In the genomic region with DNA sequence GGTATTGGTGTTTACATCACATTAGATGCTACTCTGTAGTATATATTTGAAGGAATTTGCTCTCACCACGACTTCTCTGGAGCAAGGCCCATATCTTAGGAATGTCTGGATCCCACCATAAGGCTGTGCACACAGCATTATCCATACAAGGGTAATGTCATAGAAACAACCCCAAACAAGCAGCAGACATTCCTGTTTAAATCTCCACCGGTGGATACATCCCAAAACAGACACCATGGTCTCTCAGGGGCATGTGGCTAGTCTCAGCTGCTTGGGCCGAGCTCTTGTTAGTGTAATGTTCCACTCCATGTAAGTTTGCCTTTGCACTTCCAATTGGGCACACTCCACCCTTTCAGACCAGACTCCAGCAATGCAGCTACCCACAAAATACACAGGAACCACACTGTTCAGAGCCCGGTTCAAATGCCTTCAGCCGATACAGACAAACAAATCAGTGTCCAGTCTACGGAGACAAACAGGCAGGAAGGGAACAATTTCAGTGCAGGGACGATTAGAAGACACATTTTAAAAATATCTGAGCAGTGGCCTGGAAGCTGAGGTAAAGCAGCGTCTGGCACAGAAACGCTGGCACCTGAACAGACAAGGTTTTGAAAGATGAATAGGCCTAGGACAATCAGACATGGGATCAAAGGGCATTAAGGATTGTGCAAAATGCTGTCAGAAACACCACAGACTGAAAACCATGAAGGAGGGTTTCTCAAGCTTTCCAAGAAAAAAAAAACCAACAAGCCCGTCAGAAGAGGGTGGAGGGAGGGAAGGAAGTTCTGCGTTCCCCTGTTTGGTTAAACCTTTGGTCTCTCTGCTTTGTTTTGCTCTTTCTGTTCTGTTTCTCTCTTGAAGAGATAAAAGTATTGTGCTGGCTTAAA, we compare ENCODE assay signal across 8 mouse cellular contexts. TPM values are rescaled to one million over a fixed set of nuclear protein-coding genes. Genes with fewer than 3 reads are reported as not detected.
DNase-seq lines count a peak whose midpoint lies in the region; ATAC-seq and TF ChIP-seq lines count a peak whose summit lies in the region.

No protein-coding gene starts in this region.

- peak overlapping the region; percentile 99 for H3K9ac ChIP-seq in hindbrain, embryonic 14.5 days

- intact Hi-C loops in left cerebral cortex, postnatal 36 days (cut with DNase I), result loop anchor here (5.0 kb wide), 1 partner anchor 105 kb away; no protein-coding TSS in a partner anchor
- intact Hi-C loops in left cerebral cortex, postnatal 4 days (cut with DNase I), result loop anchor here (10.0 kb wide), 1 partner anchor 102 kb away; no protein-coding TSS in a partner anchor

- H3K4me2 ChIP-seq in hindbrain, embryonic 14.5 days (replicated peaks), result peak overlapping the region; percentile 90

- no peaks in the 10 kb centered on the region for H3K9me3 ChIP-seq in hindbrain, embryonic 14.5 days (ENCODE audit: control insufficient read depth, low read length)

- peak; percentile 22 to 36 for DNase-seq in left cerebral cortex, postnatal 36 days (ENCODE audit: low spot score in 2 of 2)
- DNase-seq in left cerebral cortex, adult 11 months (ENCODE audit: low spot score), result no peak
- DNase-seq in hindbrain, embryonic 14.5 days (ENCODE audit: low spot score), result no peak
- DNase-seq in lung, adult 2 months, result peak; percentile 27
- DNase-seq in left cerebral cortex, postnatal 4 days, result no peak
- DNase-seq in testis, postnatal 10 days (ENCODE audit: low spot score), result no peak

- peak overlapping the region; percentile 59 for H3K27ac ChIP-seq in embryonic fibroblast, embryonic 13.5 days (ENCODE audit: insufficient read depth, low read length)
- 0 out of 2 replicates have a peak overlapping the region, but pooled peaks have one; percentile 22 for H3K27ac ChIP-seq in hindbrain, embryonic 14.5 days
- H3K27ac ChIP-seq in olfactory bulb, adult 2 months (ENCODE audit: insufficient read depth, low read depth, low read length), result peak overlapping the region; percentile 8; the same call in 1 of the 2 replicates

- H3K4me1 ChIP-seq in embryonic fibroblast, embryonic 13.5 days (ENCODE audit: control insufficient read depth, insufficient read depth, low read length), result peaks cover 7% of the 10 kb centered on the region; the same call in 1 of the 2 replicates
- H3K4me1 ChIP-seq in hindbrain, embryonic 14.5 days (replicated peaks; ENCODE audit: control insufficient read depth, insufficient read depth, low read length), result peaks cover 34% of the 10 kb centered on the region
- H3K4me1 ChIP-seq in lung, adult 2 months (ENCODE audit: control insufficient read depth, insufficient read depth, low read length), result peaks cover 20% of the 10 kb centered on the region
- peaks cover 6% of the 10 kb centered on the region; the same call in 1 of the 2 replicates for H3K4me1 ChIP-seq in olfactory bulb, adult 2 months (ENCODE audit: control insufficient read depth, insufficient read depth, low read length)

- TF ChIP-seq POLR2A in embryonic fibroblast, embryonic 13.5 days (IDR thresholded peaks at IDR 0.05; ENCODE audit: low read depth, low read length), result no peak
- TF ChIP-seq POLR2A in lung, adult 2 months (IDR thresholded peaks at IDR 0.05; ENCODE audit: borderline replicate concordance, extremely low read depth, low read depth, low read length), result no peak
- no peak for TF ChIP-seq POLR2A in olfactory bulb, adult 2 months (IDR thresholded peaks at IDR 0.05; ENCODE audit: insufficient read depth, low read depth, low read length)

- 21% methylated on average over 11 of the region's 11 CpGs for WGBS in hindbrain, embryonic 14.5 days
- 10% methylated on average over 11 of the region's 11 CpGs for WGBS in lung, adult 2 months
- 13% methylated on average over 11 of the region's 11 CpGs for WGBS in olfactory bulb, adult 2 months

- H3K4me3 ChIP-seq in embryonic fibroblast, embryonic 13.5 days (ENCODE audit: insufficient read depth, low read length), result peak overlapping the region; percentile 91
- peak overlapping the region; percentile 96 for H3K4me3 ChIP-seq in hindbrain, embryonic 14.5 days (replicated peaks; ENCODE audit: low read length)
- H3K4me3 ChIP-seq in lung, adult 2 months (replicated peaks; ENCODE audit: extremely low read depth, low read depth, low read length), result peak overlapping the region; percentile 96
- H3K4me3 ChIP-seq in olfactory bulb, adult 2 months (ENCODE audit: insufficient read depth, low read depth, low read length), result peak overlapping the region; percentile 47

- no peak for ATAC-seq in hindbrain, embryonic 14.5 days (ENCODE audit: low FRiP score)

- no peaks in the 10 kb centered on the region for H3K36me3 ChIP-seq in hindbrain, embryonic 14.5 days (replicated peaks; ENCODE audit: control insufficient read depth, insufficient read depth)

- no peak for TF ChIP-seq CTCF in embryonic fibroblast, embryonic 13.5 days (IDR thresholded peaks at IDR 0.05; ENCODE audit: borderline replicate concordance, insufficient read depth, low read length)
- no peak for TF ChIP-seq CTCF in lung, adult 2 months (IDR thresholded peaks at IDR 0.05; ENCODE audit: insufficient read depth, low read length)
- no peak for TF ChIP-seq CTCF in olfactory bulb, adult 2 months (IDR thresholded peaks at IDR 0.05; ENCODE audit: insufficient read depth, low read depth, low read length)

- no peaks in the 10 kb centered on the region for H3K27me3 ChIP-seq in hindbrain, embryonic 14.5 days (ENCODE audit: control insufficient read depth, insufficient read depth, low read length)

RNA-seq across cellular contexts. Expression of a gene that starts 1.8 kb away (rescaled TPM):
- 10 to 100 TPM; 10.9 to 13.6 TPM for total RNA-seq in left cerebral cortex, postnatal 36 days (2021)
- polyA plus RNA-seq in embryonic fibroblast, embryonic 13.5 days (2011; ENCODE audit: insufficient read length, low read depth, missing spikeins), result 6.9 and 7.2 TPM in 2 replicates
- 3.2 and 3.4 TPM in 2 replicates for polyA plus RNA-seq in hindbrain, embryonic 14.5 days (2014; fragmentation: Nextera tagmentation; extraction: Ambion mirVana)
- polyA plus RNA-seq in lung, adult 2 months (2012; rRNA removed), result 2.5 and 2.6 TPM in 2 replicates
- polyA plus RNA-seq in olfactory bulb, adult 2 months (2012; ENCODE audit: insufficient read depth, insufficient read length, low replicate concordance, missing spikeins), result not detected in 2 replicates
- 10 to 100 TPM; 15.1 to 16.0 TPM for total RNA-seq in left cerebral cortex, postnatal 4 days (2021)

Comparison
In these comparisons a context has a peak if more than half of its experiments do, and no peak if none do; other contexts are left out.
1. DNase-seq: peak in left cerebral cortex, postnatal 36 days (2 of 2) and lung, adult 2 months (single experiment); none in left cerebral cortex, adult 11 months (single experiment), hindbrain, embryonic 14.5 days (single experiment), left cerebral cortex, postnatal 4 days (single experiment) and testis, postnatal 10 days (single experiment).
2. H3K27ac ChIP-seq: peak in every context shown above with its lines; median percentile 59 in embryonic fibroblast, embryonic 13.5 days; 22 in hindbrain, embryonic 14.5 days; 8 in olfactory bulb, adult 2 months.
3. Peak in every context shown above with its lines, with median percentiles within 50 percentile points of each other: H3K4me3 ChIP-seq.